Mouse (Mus musculus) neural tube, embryonic 12.5 days (tissue): ENCODE data around the gene Adam12. TPM values are rescaled to one million over a fixed set of nuclear protein-coding genes. Genes with fewer than 3 reads are reported as not detected.

Experiments used
- ATAC-seq: fragments of 200-750 bp; cut with Nextera tagmentation; 2 replicates; pipeline ENCODE4 v1.8.0; 2017; ENCODE audit warnings: low read depth, mild to moderate bottlenecking, moderate TSS enrichment, moderate library complexity; ENCODE audit not compliant: low FRiP score
- H3K27ac ChIP-seq: fragments of 300-500 bp; sonication (generic); 2 replicates; pipeline ENCODE4 v1.5.1; 2016
- H3K27me3 ChIP-seq: fragments of 300-500 bp; sonication (generic); replicated peaks from 2 replicates; pipeline ENCODE4 v1.6.1; 2016; ENCODE audit warnings: mild to moderate bottlenecking
- H3K36me3 ChIP-seq: fragments of 300-500 bp; sonication (generic); 2 replicates; pipeline ENCODE4 v1.6.1; 2016; ENCODE audit warnings: mild to moderate bottlenecking
- H3K4me1 ChIP-seq: fragments of 300-500 bp; sonication (generic); 2 replicates; pipeline ENCODE4 v1.6.1; 2016
- H3K4me2 ChIP-seq: fragments of 300-500 bp; sonication (generic); replicated peaks from 2 replicates; pipeline ENCODE4 v1.6.1; 2016; ENCODE audit warnings: mild to moderate bottlenecking
- H3K4me3 ChIP-seq: fragments of 300-500 bp; sonication (generic); 2 replicates; pipeline ENCODE4 v1.5.1; 2016
- H3K9ac ChIP-seq: fragments of 300-500 bp; sonication (generic); 2 replicates; pipeline ENCODE4 v1.6.1; 2016; ENCODE audit warnings: mild to moderate bottlenecking
- H3K9me3 ChIP-seq: fragments of 300-500 bp; sonication (generic); 2 replicates; pipeline ENCODE4 v1.6.1; 2016; ENCODE audit warnings: mild to moderate bottlenecking
- WGBS: fragments of 180-500 bp; shearing (Covaris S2); methylation state at CpG from one replicate; pipeline ENCODE4 v1.1.7; 2016; 5-methylcytosine and 5-hydroxymethylcytosine counted together
- polyA plus RNA-seq: library from polyadenylated mRNA; unstranded; fragments of >200 nt; fragmentation: Nextera tagmentation; extraction: Ambion mirVana; gene quantifications from 2 replicates; pipeline ENCODE4 v1.2.1, GENCODE M21; 2016

Adam12 gene
- polyA plus RNA-seq, 1 experiment from 2014 or later = 3.9 TPM

DNA sequence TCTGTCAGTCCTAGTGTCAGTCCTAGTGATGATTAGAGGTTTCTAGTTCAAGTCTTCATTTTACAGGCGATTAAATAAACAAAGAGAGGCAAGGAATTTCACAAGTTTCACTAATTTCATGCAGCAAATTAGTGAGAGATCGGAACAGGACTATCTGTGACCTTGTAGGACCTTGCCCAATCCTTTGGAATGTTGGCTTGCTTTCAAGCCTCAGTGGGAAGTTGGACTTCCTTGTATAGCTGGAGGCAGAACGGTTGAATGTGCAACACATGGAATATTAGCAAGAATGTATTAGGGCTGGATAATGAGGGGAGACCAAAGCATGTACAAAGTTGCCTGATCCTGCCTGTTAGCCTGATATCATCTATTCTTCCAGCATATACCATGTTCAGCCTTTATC lies 141.2 kb downstream of the Adam12 start:
- Histone ChIP-seq H3K4me1 (no peaks in the 10 kb centered on the region), H3K9ac (no peak overlapping the region), H3K4me2 (no peak overlapping the region), H3K27ac (no peak overlapping the region), H3K9me3 (no peaks in the 10 kb centered on the region), H3K4me3 (no peak overlapping the region), H3K27me3 (no peaks in the 10 kb centered on the region), H3K36me3 (no peaks in the 10 kb centered on the region)
- ATAC-seq = no peak
- WGBS = 85% methylated on average over 3 of the region's 3 CpGs

DNA sequence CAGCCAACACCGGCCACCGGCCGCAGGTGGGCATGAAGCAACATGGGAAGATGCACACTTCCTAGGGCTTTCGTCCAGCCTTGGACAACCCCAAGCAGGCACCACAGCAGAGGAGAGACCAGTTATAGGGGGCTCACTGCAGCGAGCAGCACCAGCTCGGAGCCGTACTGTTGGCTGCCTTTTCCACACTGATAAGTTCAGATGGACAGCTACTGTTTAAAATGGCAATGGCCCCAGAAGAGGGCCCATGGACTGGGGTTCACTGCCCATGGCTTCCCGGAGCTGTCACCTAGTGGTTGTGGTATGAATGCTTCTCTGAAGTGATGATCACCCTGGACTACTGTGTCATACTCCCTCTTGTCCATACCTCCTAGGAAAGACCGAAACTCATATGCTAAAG lies 141.7 kb downstream of the Adam12 start:
- Histone ChIP-seq H3K9ac (no peak overlapping the region), H3K4me3 (no peak overlapping the region), H3K4me1 (no peaks in the 10 kb centered on the region), H3K27ac (no peak overlapping the region), H3K9me3 (no peaks in the 10 kb centered on the region), H3K27me3 (no peaks in the 10 kb centered on the region), H3K36me3 (no peaks in the 10 kb centered on the region), H3K4me2 (no peak overlapping the region)
- 94% methylated on average over 9 of the region's 9 CpGs for WGBS
- no peak for ATAC-seq

DNA sequence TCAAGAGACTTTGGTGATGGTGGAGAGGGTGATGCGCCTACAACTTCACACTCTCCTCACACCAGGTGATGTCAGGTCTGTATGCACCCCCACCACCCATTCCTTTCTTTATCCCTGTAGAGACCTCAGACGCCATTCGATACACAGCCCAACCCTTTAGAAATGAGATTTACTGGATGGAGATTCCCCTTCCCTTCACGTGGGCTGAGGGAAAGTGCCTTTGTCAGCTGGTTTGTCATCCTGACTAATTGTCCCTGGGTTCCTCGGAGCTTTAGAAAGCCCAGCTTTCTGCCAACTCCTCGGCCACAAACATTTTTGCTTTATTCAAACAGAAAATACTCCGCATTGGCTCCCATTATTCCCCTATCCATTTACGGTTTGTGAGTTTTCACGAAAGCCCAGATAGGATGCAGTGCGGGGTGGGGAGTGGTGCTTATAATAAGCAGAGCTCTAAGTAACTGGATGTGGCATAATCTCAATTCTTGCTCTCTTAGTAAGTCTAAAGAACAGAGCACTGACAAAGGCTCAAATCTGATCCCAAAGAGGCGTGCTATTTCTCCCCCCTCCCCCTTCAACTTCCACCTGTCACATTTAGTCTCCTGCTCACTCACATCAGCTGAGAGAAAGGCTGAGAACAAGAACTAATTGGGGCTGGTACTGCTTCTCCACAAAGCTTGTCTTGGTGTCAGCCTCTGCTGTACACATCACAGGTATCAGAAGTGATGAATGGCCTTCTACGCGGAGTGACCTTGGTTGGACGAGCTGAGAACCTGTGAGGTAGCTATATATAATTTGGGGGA lies 143.2 kb downstream of the Adam12 start:
- 81% methylated on average over 14 of the region's 14 CpGs for WGBS
- H3K4me2 ChIP-seq = no peak overlapping the region
- H3K9ac ChIP-seq = no peak overlapping the region
- no peaks in the 10 kb centered on the region for H3K27me3 ChIP-seq
- no peaks in the 10 kb centered on the region for H3K4me1 ChIP-seq
- H3K9me3 ChIP-seq = no peaks in the 10 kb centered on the region
- H3K36me3 ChIP-seq = no peaks in the 10 kb centered on the region
- H3K27ac ChIP-seq = no peak overlapping the region
- ATAC-seq = no peak
- H3K4me3 ChIP-seq = no peak overlapping the region

DNA sequence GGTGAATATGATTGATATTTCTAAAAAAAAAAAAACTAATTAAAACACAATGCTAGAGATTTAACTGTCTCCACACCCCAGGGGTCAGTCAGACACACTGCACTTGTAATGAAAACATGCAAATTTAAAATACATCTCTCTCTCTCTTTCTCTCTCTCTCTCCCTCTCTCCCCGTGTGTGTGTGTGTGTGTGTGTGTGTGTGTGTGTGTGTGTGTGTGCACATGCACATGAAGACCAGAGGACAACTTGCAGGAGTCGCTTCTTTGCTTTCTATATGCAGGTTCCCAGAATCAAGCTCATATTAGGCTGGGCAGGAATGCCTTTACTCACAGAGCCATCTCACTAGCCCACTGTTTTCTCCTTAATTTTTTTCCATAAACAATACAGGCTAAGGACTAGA lies 146.6 kb downstream of the Adam12 start:
- no peaks in the 10 kb centered on the region for H3K9me3 ChIP-seq
- no peak overlapping the region for H3K4me2 ChIP-seq
- no peak overlapping the region for H3K4me3 ChIP-seq
- ATAC-seq = no peak
- no peak overlapping the region for H3K9ac ChIP-seq
- WGBS = 85% methylated on average over 2 of the region's 2 CpGs
- H3K4me1 ChIP-seq = no peaks in the 10 kb centered on the region
- no peaks in the 10 kb centered on the region for H3K27me3 ChIP-seq
- no peaks in the 10 kb centered on the region for H3K36me3 ChIP-seq
- H3K27ac ChIP-seq = no peak overlapping the region

DNA sequence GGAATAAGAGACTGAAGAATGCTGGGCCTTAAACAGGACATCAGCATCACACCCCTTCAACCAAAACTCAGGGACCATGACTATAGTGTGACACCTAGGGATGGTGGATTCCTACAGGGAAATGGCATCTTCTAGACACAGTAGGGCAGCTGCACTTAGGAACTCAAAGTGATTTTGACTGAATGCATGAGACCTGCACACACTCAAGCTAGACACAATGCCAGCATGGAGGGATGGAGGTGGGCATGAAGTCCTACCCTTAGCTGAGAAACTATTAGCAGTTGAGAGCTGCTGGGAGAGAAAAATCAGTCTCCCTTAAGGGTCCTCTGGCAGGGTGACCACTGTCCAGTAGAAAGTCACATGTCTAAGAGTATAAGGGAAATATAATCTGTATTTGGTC lies 147.0 kb downstream of the Adam12 start:
- Histone ChIP-seq H3K4me2 (no peak overlapping the region), H3K27me3 (no peaks in the 10 kb centered on the region), H3K36me3 (no peaks in the 10 kb centered on the region), H3K27ac (no peak overlapping the region), H3K4me1 (no peaks in the 10 kb centered on the region), H3K9ac (no peak overlapping the region), H3K9me3 (no peaks in the 10 kb centered on the region), H3K4me3 (no peak overlapping the region)
- ATAC-seq = no peak

DNA sequence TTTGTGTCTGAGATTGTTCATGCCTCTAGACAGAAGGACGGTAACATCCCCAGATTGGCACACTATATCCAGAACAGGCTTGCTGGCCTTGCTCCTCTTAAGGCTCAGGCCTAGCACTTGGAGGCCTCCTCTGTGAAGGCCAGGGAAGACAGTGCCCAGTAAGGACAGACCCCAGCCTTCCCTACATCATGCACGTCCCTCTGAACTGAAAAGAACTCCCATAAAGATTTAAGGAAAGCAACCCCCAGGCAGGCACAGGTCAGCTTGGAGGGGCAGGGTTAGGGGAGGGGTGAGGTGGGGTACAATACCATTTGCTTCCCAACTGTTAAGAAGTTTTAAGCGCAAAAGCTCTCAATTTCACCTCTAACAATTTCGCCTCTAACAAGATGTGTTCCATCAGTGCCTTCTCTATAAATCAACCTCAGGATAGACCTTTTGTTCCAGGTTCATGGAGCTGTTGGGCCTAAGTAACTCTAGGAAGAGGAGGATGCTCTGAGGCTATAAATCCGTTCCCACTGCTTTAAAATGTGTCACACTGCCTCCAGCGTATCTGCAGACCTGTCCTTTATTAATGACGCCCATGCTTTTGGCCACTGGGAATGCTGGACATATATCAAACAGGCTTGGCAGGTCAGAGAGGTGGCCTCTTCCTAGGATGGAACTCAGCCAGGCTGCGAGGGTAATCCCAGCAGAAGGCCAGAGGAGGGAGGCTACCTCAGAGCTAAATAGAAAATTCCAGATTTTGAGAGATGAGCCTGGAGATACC lies 150.5 kb downstream of the Adam12 start:
- Histone ChIP-seq H3K4me3 (no peak overlapping the region), H3K4me2 (no peak overlapping the region), H3K27me3 (no peaks in the 10 kb centered on the region), H3K9ac (no peak overlapping the region), H3K9me3 (0 out of 2 replicates have a peak, but pooled peaks cover 2% of the 10 kb centered on the region), H3K36me3 (no peaks in the 10 kb centered on the region), H3K27ac (no peak overlapping the region), H3K4me1 (no peaks in the 10 kb centered on the region)
- WGBS = 57% methylated on average over 8 of the region's 8 CpGs
- no peak for ATAC-seq

DNA sequence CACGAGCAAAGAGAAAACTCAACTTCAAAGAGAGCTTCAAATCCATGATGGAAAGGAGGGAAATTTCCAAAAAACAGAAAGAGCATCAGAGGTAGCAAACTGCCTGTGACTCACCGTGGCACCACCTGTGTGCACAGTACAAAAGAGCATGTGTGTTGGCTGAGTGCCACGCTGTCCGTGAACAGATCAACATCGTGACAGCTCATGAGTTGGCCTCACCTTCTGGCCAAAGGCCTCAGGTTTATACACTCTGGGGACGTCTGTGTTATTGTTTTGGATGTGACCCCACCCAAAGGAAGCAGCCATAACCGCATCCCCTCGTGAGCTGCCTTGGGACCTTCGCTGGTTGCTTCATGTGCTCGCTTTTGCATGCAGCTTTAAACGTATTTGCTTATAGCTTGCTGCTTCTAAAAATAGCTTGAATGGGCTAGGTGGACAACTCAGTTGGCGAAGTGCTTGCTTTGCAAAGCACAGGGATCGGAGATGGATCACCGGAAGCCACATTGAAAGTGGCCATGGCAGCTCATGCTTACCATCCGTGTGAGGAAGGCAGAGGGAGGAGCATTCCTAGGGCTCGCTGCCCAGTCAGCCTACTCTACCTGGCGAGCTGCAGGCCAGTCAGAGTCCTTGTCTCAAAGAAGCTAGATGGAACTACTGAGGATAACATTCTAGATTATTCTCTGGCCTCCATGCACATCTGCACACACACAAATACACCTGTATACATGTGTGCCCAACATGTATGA lies 151.8 kb downstream of the Adam12 start:
- Histone ChIP-seq H3K9me3 (0 out of 2 replicates have a peak, but pooled peaks cover 4% of the 10 kb centered on the region), H3K27me3 (no peaks in the 10 kb centered on the region), H3K4me3 (no peak overlapping the region), H3K27ac (no peak overlapping the region), H3K9ac (no peak overlapping the region), H3K4me2 (no peak overlapping the region), H3K4me1 (no peaks in the 10 kb centered on the region), H3K36me3 (no peaks in the 10 kb centered on the region)
- ATAC-seq = no peak
- 89% methylated on average over 17 of the region's 17 CpGs for WGBS

DNA sequence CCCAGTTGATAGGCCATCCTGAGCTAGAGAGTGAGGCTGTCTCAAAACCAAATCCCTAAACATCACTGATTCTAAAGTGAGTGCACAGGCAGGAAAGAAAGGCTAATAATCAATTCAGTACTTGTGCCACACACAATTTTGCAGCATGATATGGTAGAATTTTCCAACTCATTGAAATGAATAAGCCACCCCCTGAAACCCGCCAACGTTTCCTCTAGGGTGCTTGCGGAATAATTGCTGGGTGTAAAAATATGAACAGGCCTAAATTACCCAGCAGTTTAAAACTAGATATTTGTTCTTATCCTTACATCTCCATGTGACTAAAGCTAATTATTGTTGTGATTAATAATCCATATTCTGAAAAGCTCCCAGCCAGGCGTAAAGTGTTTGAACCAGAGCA lies 154.3 kb downstream of the Adam12 start:
- Histone ChIP-seq H3K9ac (no peak overlapping the region), H3K9me3 (0 out of 2 replicates have a peak, but pooled peaks cover 4% of the 10 kb centered on the region), H3K4me1 (no peaks in the 10 kb centered on the region), H3K27me3 (no peaks in the 10 kb centered on the region), H3K36me3 (no peaks in the 10 kb centered on the region), H3K27ac (no peak overlapping the region), H3K4me3 (no peak overlapping the region), H3K4me2 (no peak overlapping the region)
- 94% methylated on average over 4 of the region's 4 CpGs for WGBS
- ATAC-seq = no peak

DNA sequence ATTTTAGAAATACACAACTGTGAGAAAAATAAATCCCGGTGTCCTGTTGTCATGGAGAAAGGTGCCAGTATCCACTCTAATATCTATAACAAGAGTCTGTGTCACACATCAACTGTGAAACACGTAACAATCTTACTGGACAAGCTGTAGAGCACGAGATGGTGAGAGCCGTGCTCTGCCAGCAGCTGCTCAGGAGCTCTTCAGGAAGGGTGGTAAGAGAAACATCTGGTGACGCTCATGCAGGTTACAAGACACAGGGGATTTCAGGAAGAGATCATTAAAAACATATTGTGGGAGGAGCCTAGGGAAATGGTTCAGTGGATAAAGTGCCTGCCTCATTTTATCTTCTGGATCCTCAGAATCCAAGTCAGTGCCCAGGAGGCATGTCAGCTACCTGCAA lies 158.9 kb downstream of the Adam12 start:
- ATAC-seq = no peak
- no peak overlapping the region for H3K4me3 ChIP-seq

DNA sequence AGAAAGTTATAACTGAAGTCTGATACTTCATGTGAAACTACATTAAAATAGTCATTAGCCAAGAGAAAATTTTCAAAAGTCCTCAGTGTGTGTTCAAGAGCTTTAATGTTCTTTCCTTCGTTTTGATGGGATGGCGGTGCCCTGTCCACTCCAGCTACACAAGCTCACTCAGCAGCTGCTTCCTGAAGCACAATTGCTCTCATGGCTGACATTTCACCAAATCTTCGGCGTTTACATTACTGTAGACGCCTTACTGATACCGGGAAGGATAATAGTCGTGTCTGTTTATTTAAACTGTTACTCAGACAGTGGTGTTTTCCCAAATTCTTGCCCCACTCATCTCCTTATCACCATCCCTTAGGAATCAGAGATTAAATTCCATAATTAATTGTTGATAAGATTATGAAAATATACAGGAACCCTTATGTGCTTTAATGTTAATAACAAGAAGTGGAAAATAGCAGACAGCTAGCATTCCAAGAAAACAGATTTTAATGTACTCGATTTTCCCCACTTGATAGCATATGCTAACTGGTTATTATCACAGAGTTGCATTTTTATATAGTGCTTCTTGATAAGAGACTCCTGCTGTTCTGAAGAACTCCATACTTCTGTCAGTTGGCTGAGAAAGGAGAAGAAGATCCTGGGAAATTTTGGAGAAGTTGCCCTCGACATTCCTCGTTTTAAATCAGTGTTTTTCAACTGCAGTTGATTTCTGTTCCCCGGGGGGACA lies 160.6 kb downstream of the Adam12 start:
- Histone ChIP-seq H3K36me3 (no peaks in the 10 kb centered on the region), H3K9ac (no peak overlapping the region), H3K27ac (no peak overlapping the region), H3K4me1 (no peaks in the 10 kb centered on the region), H3K4me3 (no peak overlapping the region), H3K9me3 (no peaks in the 10 kb centered on the region), H3K4me2 (no peak overlapping the region), H3K27me3 (no peaks in the 10 kb centered on the region)
- ATAC-seq = no peak
- WGBS = 87% methylated on average over 11 of the region's 11 CpGs

More for the DNA sequence above, 158.9 kb downstream of the Adam12 start:
- WGBS = 80% methylated on average over 5 of the region's 5 CpGs
- Histone ChIP-seq H3K4me1 (no peaks in the 10 kb centered on the region), H3K27ac (no peak overlapping the region), H3K4me2 (no peak overlapping the region), H3K9ac (no peak overlapping the region), H3K9me3 (0 out of 2 replicates have a peak, but pooled peaks cover 4% of the 10 kb centered on the region), H3K36me3 (no peaks in the 10 kb centered on the region), H3K27me3 (no peaks in the 10 kb centered on the region)

DNA sequence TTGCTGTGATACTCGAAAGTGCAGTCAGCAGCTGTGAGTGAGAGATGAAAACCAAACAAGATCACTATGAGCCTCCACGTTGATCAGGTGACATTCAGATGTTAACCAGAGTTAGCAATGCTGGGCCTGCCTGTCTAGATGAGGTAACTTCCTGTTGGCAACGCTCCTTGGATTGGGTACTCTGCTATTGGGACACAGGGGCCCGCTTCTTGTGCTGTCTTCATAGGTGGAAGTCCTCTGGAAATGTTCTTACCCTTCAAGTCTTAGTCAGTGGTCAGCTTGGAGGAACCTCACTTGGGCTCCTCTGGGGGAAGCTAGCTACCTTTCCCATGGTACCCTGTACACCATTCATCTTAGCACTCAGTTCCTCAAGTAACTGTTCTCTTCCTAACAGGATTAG lies 169.3 kb downstream of the Adam12 start:
- H3K36me3 ChIP-seq = no peaks in the 10 kb centered on the region
- no peaks in the 10 kb centered on the region for H3K4me1 ChIP-seq
- no peak overlapping the region for H3K27ac ChIP-seq
- H3K9ac ChIP-seq = no peak overlapping the region
- no peaks in the 10 kb centered on the region for H3K27me3 ChIP-seq
- no peak overlapping the region for H3K4me3 ChIP-seq
- ATAC-seq = no peak
- H3K9me3 ChIP-seq = no peaks in the 10 kb centered on the region
- 87% methylated on average over 4 of the region's 4 CpGs for WGBS
- no peak overlapping the region for H3K4me2 ChIP-seq

DNA sequence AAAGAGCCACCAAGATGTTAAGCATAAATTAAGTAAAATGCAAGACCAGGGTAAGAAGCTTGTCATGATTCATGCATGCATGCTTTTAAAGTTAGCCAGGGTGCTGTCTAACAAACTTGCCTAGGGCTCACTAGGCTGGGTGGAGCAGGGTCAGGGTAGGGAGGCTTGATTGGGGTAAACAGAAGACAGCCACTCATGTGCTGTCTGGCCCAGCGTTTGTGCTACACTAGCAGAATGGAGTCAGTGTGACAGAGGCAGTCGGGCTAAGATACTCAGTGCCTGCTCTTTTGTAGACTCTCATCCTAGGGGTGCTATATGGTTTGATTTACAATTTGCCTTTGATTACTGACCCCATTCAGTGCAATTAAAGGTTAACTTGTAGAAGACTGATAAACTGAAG lies 179.5 kb downstream of the Adam12 start:
- Histone ChIP-seq H3K27ac (no peak overlapping the region), H3K36me3 (no peaks in the 10 kb centered on the region), H3K9ac (no peak overlapping the region), H3K9me3 (no peaks in the 10 kb centered on the region), H3K4me2 (no peak overlapping the region), H3K27me3 (no peaks in the 10 kb centered on the region), H3K4me3 (no peak overlapping the region), H3K4me1 (no peaks in the 10 kb centered on the region)
- WGBS = 39% methylated on average over 2 of the region's 2 CpGs
- ATAC-seq = no peak
